Mouse (Mus musculus) cerebellum, postnatal 4 days (tissue): ENCODE measurements around the gene Nwd2.

ENCODE experiments used
- DNase-seq, 2 experiments: peaks; one replicate each; pipeline ENCODE4 v3.0.0; 2022; ENCODE audit warnings: low spot score in 2 of 2, mixed read lengths in 1 of 2

Gene Nwd2

DNA sequence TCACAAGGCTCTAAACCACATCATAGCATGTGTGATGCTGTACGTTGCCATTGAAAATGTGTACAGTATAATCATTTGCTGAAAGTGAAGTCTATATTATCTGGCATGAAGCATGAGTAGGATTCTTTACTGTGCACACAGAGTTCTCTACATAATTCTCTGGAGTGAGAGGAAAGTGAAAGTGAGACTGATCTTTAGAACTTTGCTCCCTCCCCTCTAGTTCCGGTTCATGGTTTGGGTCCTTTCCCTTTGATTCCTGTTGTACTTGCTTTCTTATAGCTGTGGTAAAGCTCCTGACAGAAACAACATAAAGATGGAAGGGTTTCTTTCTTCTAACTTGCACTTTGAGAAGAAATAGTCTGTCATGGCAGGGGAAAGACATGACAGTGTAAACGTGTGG lies 107.0 kb downstream of the Nwd2 start:
- DNase-seq, result no peak

GRCm38 (mm10) chr5:63765886-63766285 lies 117.0 kb downstream of the Nwd2 start:
- DNase-seq, result peak in 1 of 2 experiments; percentile 14

GRCm38 (mm10) chr5:63766715-63767114 lies 117.8 kb downstream of the Nwd2 start:
- peak; percentile 40 to 43 for DNase-seq

DNA sequence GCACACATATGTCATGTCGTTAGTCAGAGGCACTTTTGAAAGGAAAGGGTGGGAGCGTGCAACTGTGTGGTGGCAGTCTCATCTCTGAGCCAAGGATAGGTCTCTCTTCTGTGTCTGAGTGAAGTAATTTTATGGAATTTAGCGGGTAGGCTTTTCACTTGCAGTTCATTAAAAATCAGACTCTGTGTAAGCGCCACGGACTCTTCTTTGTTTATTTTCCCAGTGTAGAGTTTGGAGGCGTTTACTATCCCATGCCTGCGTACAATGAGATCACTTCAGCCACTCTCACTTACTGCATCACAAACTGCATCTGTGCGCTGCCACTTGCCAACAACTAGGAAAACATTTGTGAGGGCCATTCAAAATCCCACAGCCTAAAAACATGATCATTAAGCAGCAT lies 118.6 kb downstream of the Nwd2 start:
- DNase-seq, result no peak

GRCm38 (mm10) chr5:63768220-63768619 lies 119.3 kb downstream of the Nwd2 start:
- no peak for DNase-seq

GRCm38 (mm10) chr5:63772971-63773370 lies 124.1 kb downstream of the Nwd2 start:
- no peak for DNase-seq

DNA sequence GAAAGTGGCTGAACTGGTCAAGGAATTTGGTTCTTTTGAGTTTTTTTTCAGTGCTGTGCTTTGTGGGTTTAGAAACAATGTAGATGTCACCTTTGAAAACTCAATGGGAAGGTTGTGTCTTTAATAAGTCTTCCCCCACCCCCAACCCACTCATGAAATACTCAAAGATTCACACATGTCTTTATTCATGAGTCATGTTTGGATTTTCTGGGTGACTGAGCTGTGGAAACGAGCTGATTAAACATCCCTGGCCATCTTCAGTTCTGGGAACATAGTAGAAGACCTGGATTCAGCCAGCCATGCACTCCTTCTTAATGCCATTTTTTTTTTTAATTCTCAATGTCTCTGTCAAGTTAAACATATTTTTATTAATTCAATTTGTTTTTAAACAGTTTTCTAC lies 124.7 kb downstream of the Nwd2 start:
- no peak for DNase-seq

- no peak for DNase-seq
Measured at GRCm38 (mm10) chr5:63788156-63788826, 139.4 kb downstream of the Nwd2 start.

DNA sequence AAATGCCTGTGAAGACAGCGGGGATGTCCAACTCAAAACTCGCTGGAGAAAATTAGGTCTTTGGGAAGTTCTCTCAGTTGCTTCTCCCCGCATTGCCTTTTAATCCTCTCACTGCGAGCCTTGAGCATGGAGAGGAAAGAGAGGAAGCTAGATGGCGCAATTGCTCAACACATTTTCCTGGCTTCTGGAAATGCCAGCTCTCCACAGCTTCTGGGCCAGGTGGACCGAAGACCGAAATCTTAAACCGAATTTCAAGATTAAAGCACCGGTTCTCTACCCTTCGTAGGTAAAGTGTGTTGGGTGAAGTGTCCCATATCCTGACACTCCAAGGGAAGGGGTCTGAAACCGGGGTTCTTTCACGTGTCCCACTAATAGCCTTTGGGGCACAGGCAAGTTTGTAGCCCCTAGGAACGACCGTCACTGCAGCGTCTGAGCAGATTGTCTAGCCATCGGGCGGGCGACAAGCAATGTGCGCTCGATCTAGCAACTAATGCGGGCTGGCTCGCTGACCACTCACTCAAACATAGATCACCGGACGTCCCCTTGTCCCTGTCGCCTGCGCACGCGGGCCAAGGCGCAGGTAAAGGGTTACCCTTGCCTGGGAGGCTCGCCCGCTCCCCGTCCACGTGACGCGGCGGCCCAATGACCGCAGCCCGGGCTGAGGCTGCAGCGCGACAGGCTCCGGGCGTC lies 163.1 kb downstream of the Nwd2 start, which contains the start of gene 0610040J01Rik:
TSS of gene 0610040J01Rik (plus strand) at position 545 of the 690 bp plus-strand sequence.
- peak; percentile 24 to 54 for DNase-seq

GRCm38 (mm10) chr5:63812509-63812865 lies 163.6 kb downstream of the Nwd2 start:
- no peak for DNase-seq

- no peak for DNase-seq
Measured at GRCm38 (mm10) chr5:63816643-63817042, 167.7 kb downstream of the Nwd2 start.

DNA sequence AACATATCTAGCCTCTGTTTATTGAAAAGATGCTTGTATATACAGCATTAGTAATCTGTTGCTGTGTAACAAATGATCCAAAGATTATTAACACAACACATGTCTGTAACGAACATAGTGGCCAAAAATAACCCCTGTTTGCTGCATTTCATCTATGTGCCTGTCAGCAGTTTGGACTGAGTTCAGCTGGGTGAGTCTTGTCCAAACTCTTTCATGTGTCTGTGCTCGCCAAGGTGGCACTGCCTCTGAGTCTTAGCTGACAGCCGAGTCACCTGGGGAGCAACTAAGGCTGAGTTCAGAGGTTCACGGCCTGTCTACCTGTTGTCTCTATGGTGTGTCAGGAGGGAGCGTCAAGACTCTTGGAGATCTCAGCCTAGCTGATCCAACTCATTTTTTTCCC lies 168.4 kb downstream of the Nwd2 start:
- no peak for DNase-seq

DNA sequence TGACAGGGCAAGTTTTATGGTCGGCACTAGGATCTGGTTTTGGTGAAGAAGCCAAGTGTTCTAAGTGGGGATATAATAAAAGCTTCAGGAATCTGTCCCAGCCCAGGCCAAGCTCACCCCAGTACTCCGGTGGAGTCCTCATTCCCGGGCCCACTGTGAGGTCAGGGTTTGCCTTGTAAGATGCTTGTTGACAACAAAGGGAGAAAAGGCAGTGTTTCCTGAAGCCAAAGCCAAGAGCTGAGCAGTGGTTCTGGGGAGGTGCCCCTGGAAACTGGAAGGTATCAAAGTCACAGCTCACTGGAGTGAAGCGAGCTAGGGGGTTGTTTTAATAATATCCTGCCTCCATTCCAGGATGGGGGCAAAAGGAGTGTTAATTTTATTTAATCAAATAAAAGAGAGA lies 170.1 kb downstream of the Nwd2 start:
- DNase-seq, result no peak

- no peak for DNase-seq
Measured at GRCm38 (mm10) chr5:63819519-63819918, 170.6 kb downstream of the Nwd2 start.

- DNase-seq, result no peak
Measured at GRCm38 (mm10) chr5:63821176-63821575, 172.3 kb downstream of the Nwd2 start.

DNA sequence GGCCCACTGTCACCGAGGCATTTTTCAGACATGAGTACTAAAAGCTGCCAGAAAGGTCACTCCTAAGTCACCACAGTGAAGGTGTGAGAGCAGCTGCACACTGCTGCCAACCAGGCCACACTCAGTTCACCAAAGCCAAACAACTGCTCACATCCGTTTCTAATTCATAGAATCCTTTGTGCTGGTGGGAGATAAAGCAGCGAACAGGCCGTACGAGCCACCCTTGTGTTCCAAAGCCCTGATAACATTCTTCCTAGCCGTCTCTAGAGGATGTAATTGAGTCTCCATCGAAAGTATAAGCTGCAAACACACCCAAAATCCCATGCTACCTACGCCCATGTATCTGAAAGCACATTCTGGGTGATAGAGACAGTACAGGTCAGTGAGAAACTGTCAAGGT lies 173.0 kb downstream of the Nwd2 start:
- no peak for DNase-seq

- DNase-seq, result no peak
Measured at GRCm38 (mm10) chr5:63823362-63824332, 174.7 kb downstream of the Nwd2 start.

GRCm38 (mm10) chr5:63824599-63825350 lies 175.9 kb downstream of the Nwd2 start:
- DNase-seq, result no peak

GRCm38 (mm10) chr5:63825881-63826280 lies 177.0 kb downstream of the Nwd2 start:
- no peak for DNase-seq

DNA sequence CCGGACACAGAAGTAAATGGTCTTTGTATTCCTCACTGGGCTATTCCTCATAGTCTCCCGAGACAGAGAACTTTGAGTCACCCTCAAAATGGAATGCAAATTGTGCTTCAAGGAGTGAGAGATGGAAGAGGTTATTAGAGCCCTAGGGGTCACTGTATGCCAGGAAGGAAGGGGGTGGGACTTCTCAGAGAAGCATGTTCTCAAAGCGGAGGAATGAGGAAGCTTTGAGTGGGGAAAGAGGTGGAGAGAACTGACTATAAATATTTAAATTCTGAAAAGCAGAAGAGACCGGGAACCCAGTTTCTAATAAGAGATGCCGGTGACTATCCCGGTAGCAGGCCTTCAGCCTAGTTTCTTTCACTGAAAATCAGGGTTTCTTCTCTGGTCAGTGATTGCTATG lies 178.1 kb downstream of the Nwd2 start:
- no peak for DNase-seq

DNA sequence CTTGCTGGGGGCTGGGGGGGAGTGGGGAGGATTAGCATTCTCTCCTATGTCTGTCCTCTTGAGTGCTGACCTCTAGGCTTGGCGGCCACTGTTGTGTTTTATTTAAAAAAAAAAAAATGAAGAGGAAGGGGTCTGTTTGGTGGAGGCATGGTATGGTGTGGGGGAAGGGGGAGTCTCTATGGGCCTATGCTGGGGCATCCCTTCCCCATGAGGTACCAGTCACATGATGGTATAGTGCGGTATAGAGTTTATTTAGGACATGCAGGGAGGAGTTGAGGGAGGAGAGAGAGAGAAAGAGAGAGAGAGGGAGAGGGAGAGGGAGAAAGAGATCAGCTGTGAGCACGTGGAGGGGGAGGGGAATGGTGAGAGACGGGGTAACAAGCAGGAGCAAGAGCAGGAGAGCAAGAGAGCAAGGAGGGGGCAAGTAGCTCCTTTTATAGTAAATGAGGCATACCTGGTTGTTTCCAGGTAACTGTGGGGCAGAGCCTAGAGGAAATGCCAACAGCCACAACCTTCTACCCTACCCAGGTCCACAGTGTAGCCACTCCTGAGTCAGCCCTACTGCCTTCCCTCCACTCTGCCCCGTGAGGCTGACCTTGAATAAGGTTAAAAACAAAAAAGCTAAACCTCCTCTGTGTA lies 178.6 kb downstream of the Nwd2 start:
- DNase-seq, result no peak
